Comparison of ENCODE assay signal across 8 mouse cellular contexts in genomic region chr12:81199280-81199955, GRCm38 (mm10).
DNase-seq lines count a peak whose midpoint lies in the region; ATAC-seq and TF ChIP-seq lines count a peak whose summit lies in the region.

No protein-coding gene starts in this region.

- H3K4me1 ChIP-seq in limb, embryonic 11.5 days (ENCODE audit: control insufficient read depth, insufficient read depth, low read length) = no peaks in the 10 kb centered on the region
- no peaks in the 10 kb centered on the region for H3K4me1 ChIP-seq in midbrain, postnatal 0 days (ENCODE audit: insufficient read depth, low read length)

- H3K27ac ChIP-seq in gastrocnemius, adult 2 months = no peak overlapping the region
- no peak overlapping the region for H3K27ac ChIP-seq in limb, embryonic 11.5 days (replicated peaks; ENCODE audit: low read depth, low read length)
- no peak overlapping the region for H3K27ac ChIP-seq in midbrain, postnatal 0 days (ENCODE audit: low read depth, low read length)

- H3K4me3 ChIP-seq in gastrocnemius, adult 2 months = no peak overlapping the region
- H3K4me3 ChIP-seq in limb, embryonic 11.5 days (ENCODE audit: low read depth, low read length) = no peak overlapping the region
- H3K4me3 ChIP-seq in midbrain, postnatal 0 days (ENCODE audit: low read depth, low read length) = no peak overlapping the region

- ATAC-seq in limb, embryonic 11.5 days (ENCODE audit: insufficient number of reproducible peaks, low FRiP score, low TSS enrichment, low read depth) = no peak
- ATAC-seq in midbrain, postnatal 0 days (ENCODE audit: low FRiP score) = peak; percentile 86

- peak; percentile 32 for DNase-seq in ovary, adult 18-20 months (ENCODE audit: low spot score)
- no peak for DNase-seq in ovary, postnatal 10 days (ENCODE audit: low spot score)
- DNase-seq in cerebellum, postnatal 36 days = peak; percentile 87 to 91
- peak; percentile 81 for DNase-seq in gastrocnemius, adult 2 months
- DNase-seq in kidney, adult 9 months = peak; percentile 42
- DNase-seq in limb, embryonic 11.5 days (ENCODE audit: low spot score) = peak; percentile 80
- DNase-seq in midbrain, postnatal 0 days (ENCODE audit: low spot score) = peak; percentile 93
- peak; percentile 7 to 32 for DNase-seq in urinary bladder, postnatal 36 days (ENCODE audit: low spot score in 2 of 2)

- H3K9ac ChIP-seq in limb, embryonic 11.5 days (ENCODE audit: low read length) = no peak overlapping the region
- H3K9ac ChIP-seq in midbrain, postnatal 0 days (replicated peaks; ENCODE audit: low read length, poor library complexity, severe bottlenecking) = no peak overlapping the region

- H3K27me3 ChIP-seq in limb, embryonic 11.5 days (ENCODE audit: control insufficient read depth, insufficient read depth, low read length) = no peaks in the 10 kb centered on the region
- H3K27me3 ChIP-seq in midbrain, postnatal 0 days (ENCODE audit: insufficient read depth, low read length) = no peaks in the 10 kb centered on the region

- peak; percentile 86 for TF ChIP-seq CTCF in gastrocnemius, adult 2 months (IDR thresholded peaks at IDR 0.05)
- peak; percentile 98 for TF ChIP-seq CTCF in midbrain, postnatal 0 days (IDR thresholded peaks at IDR 0.05)

- no peaks in the 10 kb centered on the region for H3K36me3 ChIP-seq in limb, embryonic 11.5 days (ENCODE audit: control insufficient read depth, insufficient read depth, low read length)
- peaks cover 7% of the 10 kb centered on the region; the same call in 1 of the 2 replicates for H3K36me3 ChIP-seq in midbrain, postnatal 0 days (ENCODE audit: insufficient read depth, low read length)

- intact Hi-C loops in gastrocnemius, adult 2 months (cut with DNase I) = loop anchor here (1.0 kb wide), 1 partner anchor 203 kb away; no protein-coding TSS in a partner anchor

- H3K4me2 ChIP-seq in limb, embryonic 11.5 days (ENCODE audit: low read depth, severe bottlenecking) = no peak overlapping the region; the same call in 1 of the 2 replicates
- no peak overlapping the region for H3K4me2 ChIP-seq in midbrain, postnatal 0 days (ENCODE audit: low read depth, low read length, poor library complexity, severe bottlenecking)

- 34% methylated on average over 23 of the region's 23 CpGs for WGBS in limb, embryonic 11.5 days
- WGBS in midbrain, postnatal 0 days = 29% methylated on average over 23 of the region's 23 CpGs

- no peaks in the 10 kb centered on the region for H3K9me3 ChIP-seq in limb, embryonic 11.5 days (ENCODE audit: control insufficient read depth, low read length)
- H3K9me3 ChIP-seq in midbrain, postnatal 0 days (ENCODE audit: low read length) = no peaks in the 10 kb centered on the region
